Mouse (Mus musculus): ENCODE measurements at regions not wholly inside any gene's neighbourhood (a gene's known extent, or its start where the extent isn't known, plus 50 kb on each side); places are given as distances from the start of the nearest gene placed in this dataset.

GRCm38 (mm10) chr4:35394821-35395582, 169.0 kb upstream of the C9orf72 start:
- H3K4me2 ChIP-seq (ENCODE audit: low read length), result no peak overlapping the region
- no peaks in the 10 kb centered on the region for H3K36me3 ChIP-seq (ENCODE audit: control insufficient read depth, insufficient read depth, low read length)
- H3K4me1 ChIP-seq (ENCODE audit: control insufficient read depth, insufficient read depth, low read length), result no peaks in the 10 kb centered on the region
- H3K27ac ChIP-seq (ENCODE audit: low read depth, low read length), result no peak overlapping the region
- no peak overlapping the region for H3K9ac ChIP-seq (ENCODE audit: low read length)
- DNase-seq (ENCODE audit: low spot score) (no peak), ATAC-seq (peak; percentile 26; the same call in 1 of the 2 replicates)
- no peaks in the 10 kb centered on the region for H3K9me3 ChIP-seq (replicated peaks; ENCODE audit: control insufficient read depth, low read length)
- H3K4me3 ChIP-seq (ENCODE audit: low read depth, low read length), result no peak overlapping the region
- H3K27me3 ChIP-seq (replicated peaks; ENCODE audit: control insufficient read depth, insufficient read depth, low read length), result no peaks in the 10 kb centered on the region
- WGBS, result 68% methylated on average over 16 of the region's 16 CpGs

GRCm38 (mm10) chr4:35375791-35376190, 149.8 kb upstream of the C9orf72 start:
- WGBS, result 18% methylated on average over 4 of the region's 4 CpGs
- Histone ChIP-seq H3K4me2 (ENCODE audit: low read length) (no peak overlapping the region), H3K27me3 (replicated peaks; ENCODE audit: control insufficient read depth, insufficient read depth, low read length) (no peaks in the 10 kb centered on the region), H3K4me1 (ENCODE audit: control insufficient read depth, insufficient read depth, low read length) (peaks cover 3% of the 10 kb centered on the region; the same call in 1 of the 2 replicates), H3K27ac (ENCODE audit: low read depth, low read length) (no peak overlapping the region), H3K9me3 (replicated peaks; ENCODE audit: control insufficient read depth, low read length) (no peaks in the 10 kb centered on the region), H3K4me3 (ENCODE audit: low read depth, low read length) (no peak overlapping the region), H3K9ac (ENCODE audit: low read length) (no peak overlapping the region), H3K36me3 (ENCODE audit: control insufficient read depth, insufficient read depth, low read length) (no peaks in the 10 kb centered on the region)
- ATAC-seq (peak; percentile 47), DNase-seq (ENCODE audit: low spot score) (peak; percentile 35)

GRCm38 (mm10) chr4:35373213-35373860, 147.4 kb upstream of the C9orf72 start:
- Histone ChIP-seq H3K27me3 (replicated peaks; ENCODE audit: control insufficient read depth, insufficient read depth, low read length) (no peaks in the 10 kb centered on the region), H3K27ac (ENCODE audit: low read depth, low read length) (no peak overlapping the region), H3K4me3 (ENCODE audit: low read depth, low read length) (no peak overlapping the region), H3K9ac (ENCODE audit: low read length) (no peak overlapping the region; the same call in 1 of the 2 replicates), H3K36me3 (ENCODE audit: control insufficient read depth, insufficient read depth, low read length) (no peaks in the 10 kb centered on the region), H3K4me1 (ENCODE audit: control insufficient read depth, insufficient read depth, low read length) (peaks cover 3% of the 10 kb centered on the region; the same call in 1 of the 2 replicates), H3K9me3 (replicated peaks; ENCODE audit: control insufficient read depth, low read length) (no peaks in the 10 kb centered on the region), H3K4me2 (ENCODE audit: low read length) (0 out of 2 replicates have a peak overlapping the region, but pooled peaks have one; percentile 15)
- ATAC-seq (no peak; the same call in 1 of the 2 replicates), DNase-seq (ENCODE audit: low spot score) (no peak)
- 33% methylated on average over 9 of the region's 9 CpGs for whole genome bisulfite sequencing

- 29% methylated on average over 8 of the region's 8 CpGs for WGBS
- ATAC-seq, result peak; percentile 89
Measured at GRCm38 (mm10) chr4:35372528-35373212, 146.7 kb upstream of the C9orf72 start.

GRCm38 (mm10) chr4:35364161-35364560, 138.2 kb upstream of the C9orf72 start:
- no peaks in the 10 kb centered on the region for H3K27me3 ChIP-seq (replicated peaks; ENCODE audit: control insufficient read depth, insufficient read depth, low read length)
- 79% methylated on average over 7 of the region's 7 CpGs for WGBS
- DNase-seq (ENCODE audit: low spot score) (no peak), ATAC-seq (no peak)
- H3K9me3 ChIP-seq (replicated peaks; ENCODE audit: control insufficient read depth, low read length), result no peaks in the 10 kb centered on the region
- no peaks in the 10 kb centered on the region for H3K4me1 ChIP-seq (ENCODE audit: control insufficient read depth, insufficient read depth, low read length)
- no peaks in the 10 kb centered on the region for H3K36me3 ChIP-seq (ENCODE audit: control insufficient read depth, insufficient read depth, low read length)
- no peak overlapping the region for H3K9ac ChIP-seq (ENCODE audit: low read length)
- H3K4me3 ChIP-seq (ENCODE audit: low read depth, low read length), result no peak overlapping the region
- no peak overlapping the region for H3K27ac ChIP-seq (ENCODE audit: low read depth, low read length)
- H3K4me2 ChIP-seq (ENCODE audit: low read length), result no peak overlapping the region

More at GRCm38 (mm10) chr4:35372528-35373212, 146.7 kb upstream of the C9orf72 start:
- H3K4me2 ChIP-seq (ENCODE audit: low read length), result 0 out of 2 replicates have a peak overlapping the region, but pooled peaks have one; percentile 15
- no peaks in the 10 kb centered on the region for H3K27me3 ChIP-seq (replicated peaks; ENCODE audit: control insufficient read depth, insufficient read depth, low read length)
- peak; percentile 93 for DNase-seq (ENCODE audit: low spot score)
- no peak overlapping the region for H3K4me3 ChIP-seq (ENCODE audit: low read depth, low read length)
- no peak overlapping the region for H3K27ac ChIP-seq (ENCODE audit: low read depth, low read length)
- no peak overlapping the region for H3K9ac ChIP-seq (ENCODE audit: low read length)
- peaks cover 3% of the 10 kb centered on the region; the same call in 1 of the 2 replicates for H3K4me1 ChIP-seq (ENCODE audit: control insufficient read depth, insufficient read depth, low read length)
- no peaks in the 10 kb centered on the region for H3K9me3 ChIP-seq (replicated peaks; ENCODE audit: control insufficient read depth, low read length)
- H3K36me3 ChIP-seq (ENCODE audit: control insufficient read depth, insufficient read depth, low read length), result no peaks in the 10 kb centered on the region

DNA sequence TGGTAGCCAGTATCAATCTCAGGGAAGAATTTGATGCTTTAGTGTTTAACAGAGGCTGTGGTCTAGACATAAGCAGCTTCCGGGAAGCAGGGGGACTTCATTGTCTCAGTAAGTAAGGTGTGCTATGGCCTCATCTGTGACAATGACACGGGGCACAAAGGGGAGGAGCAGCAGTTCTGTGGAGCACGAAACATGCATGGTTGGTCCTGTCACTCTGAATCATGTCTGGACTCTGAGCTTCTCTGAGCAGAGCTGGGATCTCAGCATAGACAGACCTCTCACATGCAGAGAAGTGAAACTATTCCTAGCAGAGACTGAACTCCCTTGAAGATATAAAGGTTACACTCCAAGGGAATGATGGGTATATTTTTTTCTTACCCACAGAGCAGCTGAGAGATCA, 136.2 kb upstream of the C9orf72 start:
- Histone ChIP-seq H3K4me1 (ENCODE audit: control insufficient read depth, insufficient read depth, low read length) (no peaks in the 10 kb centered on the region), H3K4me2 (ENCODE audit: low read length) (no peak overlapping the region), H3K4me3 (ENCODE audit: low read depth, low read length) (no peak overlapping the region), H3K27me3 (replicated peaks; ENCODE audit: control insufficient read depth, insufficient read depth, low read length) (no peaks in the 10 kb centered on the region), H3K36me3 (ENCODE audit: control insufficient read depth, insufficient read depth, low read length) (no peaks in the 10 kb centered on the region), H3K27ac (ENCODE audit: low read depth, low read length) (no peak overlapping the region), H3K9ac (ENCODE audit: low read length) (no peak overlapping the region), H3K9me3 (replicated peaks; ENCODE audit: control insufficient read depth, low read length) (no peaks in the 10 kb centered on the region)
- DNase-seq (ENCODE audit: low spot score), result no peak
- no peak for ATAC-seq
- 71% methylated on average over 3 of the region's 3 CpGs for WGBS

- Histone ChIP-seq H3K9me3 (replicated peaks; ENCODE audit: control insufficient read depth, low read length) (no peaks in the 10 kb centered on the region), H3K4me3 (ENCODE audit: low read depth, low read length) (no peak overlapping the region), H3K27me3 (replicated peaks; ENCODE audit: control insufficient read depth, insufficient read depth, low read length) (no peaks in the 10 kb centered on the region), H3K9ac (ENCODE audit: low read length) (no peak overlapping the region), H3K27ac (ENCODE audit: low read depth, low read length) (no peak overlapping the region), H3K4me1 (ENCODE audit: control insufficient read depth, insufficient read depth, low read length) (no peaks in the 10 kb centered on the region), H3K36me3 (ENCODE audit: control insufficient read depth, insufficient read depth, low read length) (no peaks in the 10 kb centered on the region), H3K4me2 (ENCODE audit: low read length) (no peak overlapping the region)
- ATAC-seq, result no peak
- WGBS, result 88% methylated on average over 3 of the region's 3 CpGs
- no peak for DNase-seq (ENCODE audit: low spot score)
Measured at GRCm38 (mm10) chr4:35359376-35359775, 133.4 kb upstream of the C9orf72 start.

DNA sequence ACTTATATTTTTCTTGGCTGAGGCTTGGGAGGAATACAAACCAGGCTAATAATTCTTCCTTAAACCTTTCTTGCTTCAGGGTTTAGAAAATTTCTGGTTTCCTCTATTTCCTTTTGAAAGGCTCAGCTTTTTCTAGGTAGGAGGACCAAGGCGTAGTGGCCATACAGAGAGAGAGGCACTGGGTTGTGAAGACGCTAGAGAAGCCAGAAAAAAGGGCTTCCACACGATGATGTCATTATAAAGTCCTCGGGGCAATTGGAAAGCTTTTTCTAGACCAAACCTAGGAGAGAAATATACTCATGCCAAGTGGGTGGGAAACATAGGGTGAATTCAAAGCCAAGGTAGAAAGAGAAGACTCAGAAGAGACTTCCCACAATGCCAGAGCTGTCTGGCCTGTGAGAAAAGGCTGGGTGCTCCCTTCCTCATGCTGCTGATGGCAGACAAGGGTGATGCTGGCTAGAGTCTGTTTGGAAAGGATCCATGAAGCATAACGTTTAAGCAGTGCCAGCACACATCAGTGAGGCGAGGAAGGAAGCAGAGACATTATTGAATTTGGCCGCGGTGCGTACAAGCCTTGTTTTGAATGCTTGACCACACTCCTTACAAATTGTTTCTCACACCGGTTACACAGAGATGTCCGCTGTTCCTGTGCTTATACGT, 131.1 kb upstream of the C9orf72 start:
- H3K4me1 ChIP-seq (ENCODE audit: control insufficient read depth, insufficient read depth, low read length), result no peaks in the 10 kb centered on the region
- ATAC-seq (peak; percentile 79; the same call in 1 of the 2 replicates), DNase-seq (ENCODE audit: low spot score) (peak; percentile 73)
- H3K27ac ChIP-seq (ENCODE audit: low read depth, low read length), result no peak overlapping the region
- no peak overlapping the region for H3K9ac ChIP-seq (ENCODE audit: low read length)
- WGBS, result 49% methylated on average over 12 of the region's 12 CpGs
- H3K36me3 ChIP-seq (ENCODE audit: control insufficient read depth, insufficient read depth, low read length), result no peaks in the 10 kb centered on the region
- no peaks in the 10 kb centered on the region for H3K9me3 ChIP-seq (replicated peaks; ENCODE audit: control insufficient read depth, low read length)
- H3K4me3 ChIP-seq (ENCODE audit: low read depth, low read length), result no peak overlapping the region
- H3K4me2 ChIP-seq (ENCODE audit: low read length), result no peak overlapping the region
- H3K27me3 ChIP-seq (replicated peaks; ENCODE audit: control insufficient read depth, insufficient read depth, low read length), result no peaks in the 10 kb centered on the region

All from forebrain, embryonic 14.5 days (tissue).